9 mouse cellular contexts compared by ENCODE assay signal in the genomic region with DNA sequence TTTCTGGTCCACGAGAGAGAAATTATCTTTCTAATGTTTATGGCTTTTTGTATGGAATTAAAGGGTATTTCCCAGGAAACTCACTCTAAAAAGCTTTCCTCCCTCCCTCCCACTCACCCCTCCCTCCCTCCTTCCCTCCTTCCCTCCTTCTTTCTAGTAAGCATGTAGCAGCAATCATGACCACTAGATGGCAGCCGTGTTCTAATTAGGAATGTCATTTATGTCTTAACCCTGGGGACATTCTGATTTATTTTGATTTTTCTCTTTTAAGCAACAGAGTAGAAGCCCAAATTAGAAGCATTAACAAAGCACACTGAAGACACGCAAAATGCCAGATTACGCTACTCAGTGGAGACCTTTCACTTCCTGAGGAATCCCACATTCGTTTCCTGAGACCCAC. TPM values are rescaled to one million over a fixed set of nuclear protein-coding genes. Genes with fewer than 3 reads are reported as not detected.
DNase-seq lines count a peak whose midpoint lies in the region; ATAC-seq lines count a peak whose summit lies in the region.
"Had no signal": no experiment of that assay in that cellular context is flagged by ENCODE, and none has a peak within 500 bp of the region (broad histone marks: within the 10 kb centered on the region; RNA-seq: fewer than 3 reads in every experiment).

No protein-coding gene starts in this region.

- no peaks in the 10 kb centered on the region for H3K9me3 ChIP-seq in liver, embryonic 12.5 days (replicated peaks)
- H3K9me3 ChIP-seq in hindbrain, embryonic 11.5 days (ENCODE audit: control insufficient read depth, low read length) = no peaks in the 10 kb centered on the region
- no peaks in the 10 kb centered on the region for H3K9me3 ChIP-seq in midbrain, embryonic 12.5 days
- H3K9me3 ChIP-seq: lung, embryonic 15.5 days had no signal

- no peak overlapping the region for H3K4me2 ChIP-seq in liver, embryonic 12.5 days
- H3K4me2 ChIP-seq in hindbrain, embryonic 11.5 days (replicated peaks; ENCODE audit: low read depth, low read length) = no peak overlapping the region
- no peak overlapping the region for H3K4me2 ChIP-seq in midbrain, embryonic 12.5 days (replicated peaks)
- H3K4me2 ChIP-seq: lung, embryonic 15.5 days had no signal

- H3K27ac ChIP-seq in liver, embryonic 12.5 days = no peak overlapping the region
- no peak overlapping the region for H3K27ac ChIP-seq in hindbrain, embryonic 11.5 days (ENCODE audit: low read depth, low read length)
- no peak overlapping the region for H3K27ac ChIP-seq in midbrain, embryonic 12.5 days (replicated peaks)
- H3K27ac ChIP-seq: lung, embryonic 15.5 days had no signal

- no peak overlapping the region for H3K4me3 ChIP-seq in liver, embryonic 12.5 days
- H3K4me3 ChIP-seq in hindbrain, embryonic 11.5 days (ENCODE audit: low read depth, low read length) = no peak overlapping the region
- no peak overlapping the region for H3K4me3 ChIP-seq in midbrain, embryonic 12.5 days
- H3K4me3 ChIP-seq: lung, embryonic 15.5 days had no signal

- no peak overlapping the region for H3K9ac ChIP-seq in liver, embryonic 12.5 days
- H3K9ac ChIP-seq in hindbrain, embryonic 11.5 days (ENCODE audit: low read depth, low read length) = no peak overlapping the region
- H3K9ac ChIP-seq in midbrain, embryonic 12.5 days (replicated peaks) = no peak overlapping the region
- H3K9ac ChIP-seq: lung, embryonic 15.5 days had no signal

- H3K4me1 ChIP-seq in liver, embryonic 12.5 days = no peaks in the 10 kb centered on the region
- H3K4me1 ChIP-seq in hindbrain, embryonic 11.5 days (replicated peaks; ENCODE audit: control insufficient read depth, insufficient read depth, low read length) = no peaks in the 10 kb centered on the region
- peaks cover 9% of the 10 kb centered on the region for H3K4me1 ChIP-seq in midbrain, embryonic 12.5 days
- H3K4me1 ChIP-seq: lung, embryonic 15.5 days had no signal

- no peaks in the 10 kb centered on the region for H3K36me3 ChIP-seq in liver, embryonic 12.5 days
- H3K36me3 ChIP-seq in hindbrain, embryonic 11.5 days (ENCODE audit: control insufficient read depth, insufficient read depth, low read length) = no peaks in the 10 kb centered on the region
- H3K36me3 ChIP-seq in midbrain, embryonic 12.5 days = no peaks in the 10 kb centered on the region
- H3K36me3 ChIP-seq: lung, embryonic 15.5 days had no signal

- DNase-seq in liver (peak; percentile 50), adipocyte (ENCODE audit: low spot score) (peak; percentile 73)
- DNase-seq in embryo, embryonic 10 days (ENCODE audit: low spot score) = peak; percentile 87
- peak; percentile 80 for DNase-seq in hindbrain, embryonic 11.5 days (ENCODE audit: low spot score)
- DNase-seq in layer of hippocampus, adult 18-20 months (ENCODE audit: low spot score in 2 of 2) = peak; percentile 28 to 83
- DNase-seq in thymus, postnatal 25 days = peak; percentile 11

- H3K27me3 ChIP-seq in liver, embryonic 12.5 days (replicated peaks) = peaks cover 6% of the 10 kb centered on the region
- H3K27me3 ChIP-seq in hindbrain, embryonic 11.5 days (ENCODE audit: control insufficient read depth, insufficient read depth, low read length) = no peaks in the 10 kb centered on the region
- H3K27me3 ChIP-seq in midbrain, embryonic 12.5 days = peaks cover 3% of the 10 kb centered on the region; the same call in 1 of the 2 replicates

- no peak for ATAC-seq in liver, embryonic 12.5 days
- peak; percentile 43; the same call in 1 of the 2 replicates for ATAC-seq in hindbrain, embryonic 11.5 days (ENCODE audit: low FRiP score)
- ATAC-seq in midbrain, embryonic 12.5 days (ENCODE audit: low FRiP score, low read depth) = peak; percentile 55

- 16% methylated on average over 5 of the region's 5 CpGs for WGBS in liver, embryonic 12.5 days (ENCODE audit: insufficient replicate concordance)
- 33% methylated on average over 5 of the region's 5 CpGs for WGBS in hindbrain, embryonic 11.5 days
- 24% methylated on average over 5 of the region's 5 CpGs for WGBS in midbrain, embryonic 12.5 days

RNA-seq across cellular contexts. Expression of a gene that starts 5.0 kb away (rescaled TPM):
- not detected in 2 replicates for polyA plus RNA-seq in liver, embryonic 12.5 days (2016; fragmentation: Nextera tagmentation; extraction: Ambion mirVana)
- polyA plus RNA-seq in hindbrain, embryonic 11.5 days (2014; fragmentation: Nextera tagmentation; extraction: Ambion mirVana) = 1.8 and 2.7 TPM in 2 replicates
- 1 to 10 TPM; 7.3 to 8.5 TPM for total RNA-seq in layer of hippocampus, adult 18-20 months (2021)
- 3.5 and 6.0 TPM in 2 replicates for polyA plus RNA-seq in midbrain, embryonic 12.5 days (2016; fragmentation: Nextera tagmentation; extraction: Ambion mirVana)

Comparison
In these comparisons a context has a peak if more than half of its experiments do, and no peak if none do; other contexts are left out.
1. DNase-seq: peak in every context shown above with its lines; median percentile 87 in embryo, embryonic 10 days; 80 in hindbrain, embryonic 11.5 days; 73 in adipocyte; 56 in layer of hippocampus, adult 18-20 months; 50 in liver; 11 in thymus, postnatal 25 days.